Mouse (Mus musculus) midbrain, embryonic 14.5 days (tissue): Measurements from ENCODE around the gene Snrpd3. TPM values are rescaled to one million over a fixed set of nuclear protein-coding genes. Genes with fewer than 3 reads are reported as not detected.
A peak's percentile ranks its signal among the peaks of the same experiment; 100 is the strongest.

Experiments used
- ATAC-seq: fragments of 200-750 bp; cut with Nextera tagmentation; 2 replicates; pipeline ENCODE4 v1.8.0; 2017; ENCODE audit warnings: moderate number of reproducible peaks, moderate library complexity; ENCODE audit not compliant: low FRiP score, low TSS enrichment
- DNase-seq: peaks from one replicate; pipeline ENCODE4 v3.0.0-alpha.2; 2015
- H3K27ac ChIP-seq: fragments of 300-500 bp; sonication (generic); replicated peaks from 2 replicates; pipeline ENCODE4 v1.5.1; 2014; ENCODE audit warnings: mild to moderate bottlenecking, low read depth, low read length, moderate library complexity
- H3K27me3 ChIP-seq: fragments of 300-500 bp; sonication (generic); 2 replicates; pipeline ENCODE4 v1.6.1; 2014; ENCODE audit warnings: low read length, control low read depth, mixed read lengths; ENCODE audit not compliant: control insufficient read depth, insufficient read depth
- H3K36me3 ChIP-seq: fragments of 300-500 bp; sonication (generic); 2 replicates; pipeline ENCODE4 v1.6.1; 2014; ENCODE audit warnings: low read length, control low read depth; ENCODE audit not compliant: control insufficient read depth, insufficient read depth
- H3K4me1 ChIP-seq: fragments of 300-500 bp; sonication (generic); 2 replicates; pipeline ENCODE4 v1.6.1; 2014; ENCODE audit warnings: mild to moderate bottlenecking, antibody characterized with exemption, low read length, control low read depth; ENCODE audit not compliant: control insufficient read depth, insufficient read depth
- H3K4me2 ChIP-seq: fragments of 300-500 bp; sonication (generic); 2 replicates; pipeline ENCODE4 v1.6.1; 2014; ENCODE audit warnings: mild to moderate bottlenecking, low read length, moderate library complexity
- H3K4me3 ChIP-seq: fragments of 300-500 bp; sonication (generic); replicated peaks from 2 replicates; pipeline ENCODE4 v1.5.1; 2014; ENCODE audit warnings: low read depth, low read length
- H3K9ac ChIP-seq: fragments of 300-500 bp; sonication (generic); replicated peaks from 2 replicates; pipeline ENCODE4 v1.6.1; 2014; ENCODE audit warnings: mild to moderate bottlenecking, low read length, moderate library complexity
- H3K9me3 ChIP-seq: fragments of 300-500 bp; sonication (generic); 2 replicates; pipeline ENCODE4 v1.6.1; 2016; ENCODE audit warnings: low read length, control low read depth, mixed read lengths; ENCODE audit not compliant: control insufficient read depth
- WGBS: fragments of 180-500 bp; shearing (Covaris S2); extraction: QIAGEN DNeasy Blood & Tissue Kit; methylation state at CpG from one replicate; pipeline ENCODE4 v1.1.7; 2014; 5-methylcytosine and 5-hydroxymethylcytosine counted together
- polyA plus RNA-seq: library from polyadenylated mRNA; unstranded; fragments of >200 nt; fragmentation: Nextera tagmentation; extraction: Ambion mirVana; gene quantifications from 2 replicates; pipeline ENCODE4 v1.2.1, GENCODE M21; 2014

Gene Snrpd3
- polyA plus RNA-seq, 1 experiment from 2014 or later = 126 TPM

GRCm38 (mm10) chr10:75552106-75552505 lies 34.8 kb downstream of the Snrpd3 start:
- ATAC-seq = no peak
- no peak overlapping the region for H3K27ac ChIP-seq
- H3K4me2 ChIP-seq = no peak overlapping the region
- 94% methylated on average over 2 of the region's 2 CpGs for WGBS
- H3K9ac ChIP-seq = no peak overlapping the region
- no peak for DNase-seq
- peaks cover 34% of the 10 kb centered on the region for H3K36me3 ChIP-seq
- peaks cover 14% of the 10 kb centered on the region for H3K4me1 ChIP-seq
- H3K4me3 ChIP-seq = no peak overlapping the region
- H3K27me3 ChIP-seq = no peaks in the 10 kb centered on the region
- H3K9me3 ChIP-seq = no peaks in the 10 kb centered on the region

GRCm38 (mm10) chr10:75552701-75553450 lies 35.5 kb downstream of the Snrpd3 start:
- Histone ChIP-seq H3K36me3 (peaks cover 34% of the 10 kb centered on the region), H3K9ac (no peak overlapping the region), H3K4me2 (no peak overlapping the region), H3K27me3 (no peaks in the 10 kb centered on the region), H3K4me3 (no peak overlapping the region), H3K9me3 (no peaks in the 10 kb centered on the region), H3K27ac (no peak overlapping the region), H3K4me1 (peaks cover 22% of the 10 kb centered on the region)
- DNase-seq = no peak
- WGBS = 75% methylated on average over 13 of the region's 13 CpGs
- no peak for ATAC-seq

GRCm38 (mm10) chr10:75554090-75554489 lies 36.7 kb downstream of the Snrpd3 start:
- Histone ChIP-seq H3K9ac (no peak overlapping the region), H3K4me1 (peaks cover 27% of the 10 kb centered on the region), H3K4me3 (no peak overlapping the region), H3K4me2 (no peak overlapping the region), H3K9me3 (no peaks in the 10 kb centered on the region), H3K27me3 (no peaks in the 10 kb centered on the region), H3K27ac (no peak overlapping the region), H3K36me3 (peaks cover 34% of the 10 kb centered on the region)
- WGBS = 92% methylated on average over 8 of the region's 8 CpGs
- no peak for DNase-seq
- ATAC-seq = no peak

- Histone ChIP-seq H3K27me3 (no peaks in the 10 kb centered on the region), H3K9ac (no peak overlapping the region), H3K4me2 (no peak overlapping the region), H3K36me3 (peaks cover 34% of the 10 kb centered on the region), H3K4me1 (peaks cover 32% of the 10 kb centered on the region), H3K27ac (peak overlapping the region; percentile 37; the same call in 1 of the 2 replicates), H3K9me3 (no peaks in the 10 kb centered on the region), H3K4me3 (no peak overlapping the region)
- WGBS = 74% methylated on average over 6 of the region's 6 CpGs
- DNase-seq (no peak), ATAC-seq (no peak)
Observed at GRCm38 (mm10) chr10:75555557-75555956, 38.2 kb downstream of the Snrpd3 start.

- Histone ChIP-seq H3K4me1 (peaks cover 36% of the 10 kb centered on the region), H3K4me2 (no peak overlapping the region), H3K9me3 (no peaks in the 10 kb centered on the region), H3K4me3 (no peak overlapping the region), H3K27ac (peak overlapping the region; percentile 37), H3K9ac (no peak overlapping the region), H3K27me3 (no peaks in the 10 kb centered on the region), H3K36me3 (peaks cover 34% of the 10 kb centered on the region)
- 18% methylated on average over 9 of the region's 9 CpGs for WGBS
- DNase-seq = peak; percentile 84
- ATAC-seq = peak; percentile 46
Observed at GRCm38 (mm10) chr10:75556026-75556425, 38.7 kb downstream of the Snrpd3 start.

GRCm38 (mm10) chr10:75558515-75558914 lies 41.2 kb downstream of the Snrpd3 start:
- peaks cover 26% of the 10 kb centered on the region for H3K36me3 ChIP-seq
- 13% methylated on average over 3 of the region's 3 CpGs for WGBS
- no peaks in the 10 kb centered on the region for H3K9me3 ChIP-seq
- H3K9ac ChIP-seq = peak overlapping the region; percentile 95
- ATAC-seq (peak; percentile 17; the same call in 1 of the 2 replicates), DNase-seq (peak; percentile 71)
- peak overlapping the region; percentile 68 for H3K4me3 ChIP-seq
- peak overlapping the region; percentile 96 for H3K27ac ChIP-seq
- H3K4me1 ChIP-seq = peaks cover 38% of the 10 kb centered on the region
- no peaks in the 10 kb centered on the region for H3K27me3 ChIP-seq
- peak overlapping the region; percentile 91 for H3K4me2 ChIP-seq

GRCm38 (mm10) chr10:75559041-75559675 lies 41.8 kb downstream of the Snrpd3 start:
- no peaks in the 10 kb centered on the region for H3K9me3 ChIP-seq
- 3% methylated on average over 14 of the region's 14 CpGs for WGBS
- peak overlapping the region; percentile 68 for H3K4me3 ChIP-seq
- peak; percentile 70 for DNase-seq
- peak overlapping the region; percentile 91 for H3K4me2 ChIP-seq
- peak overlapping the region; percentile 96 for H3K27ac ChIP-seq
- peaks cover 20% of the 10 kb centered on the region for H3K36me3 ChIP-seq
- H3K27me3 ChIP-seq = no peaks in the 10 kb centered on the region
- ATAC-seq = peak; percentile 29; the same call in 1 of the 2 replicates
- peak overlapping the region; percentile 95 for H3K9ac ChIP-seq
- H3K4me1 ChIP-seq = peaks cover 38% of the 10 kb centered on the region

GRCm38 (mm10) chr10:75559676-75560548 lies 42.6 kb downstream of the Snrpd3 start, which contains the start of gene Lrrc75b:
Lrrc75b (minus strand) TSS chr10:75560330.
- Histone ChIP-seq H3K4me3 (peak within 1 kb of the TSS; percentile 68), H3K4me1 (peaks cover 38% of the 10 kb centered on the region), H3K36me3 (peaks cover 16% of the 10 kb centered on the region), H3K27me3 (no peaks in the 10 kb centered on the region), H3K27ac (peak within 1 kb of the TSS; percentile 96), H3K9ac (peak within 1 kb of the TSS; percentile 95), H3K4me2 (peak within 1 kb of the TSS; percentile 91), H3K9me3 (no peaks in the 10 kb centered on the region)
- DNase-seq (peak; percentile 81), ATAC-seq (peak; percentile 60)
- WGBS = under 1% methylated on average over 75 of the region's 75 CpGs
